Mouse (Mus musculus): ENCODE data around the gene Hsdl1. TPM values are rescaled to one million over a fixed set of nuclear protein-coding genes. Genes with fewer than 3 reads are reported as not detected.

Gene Hsdl1
- polyA plus RNA-seq, 1 experiment: 11.0 TPM

DNA sequence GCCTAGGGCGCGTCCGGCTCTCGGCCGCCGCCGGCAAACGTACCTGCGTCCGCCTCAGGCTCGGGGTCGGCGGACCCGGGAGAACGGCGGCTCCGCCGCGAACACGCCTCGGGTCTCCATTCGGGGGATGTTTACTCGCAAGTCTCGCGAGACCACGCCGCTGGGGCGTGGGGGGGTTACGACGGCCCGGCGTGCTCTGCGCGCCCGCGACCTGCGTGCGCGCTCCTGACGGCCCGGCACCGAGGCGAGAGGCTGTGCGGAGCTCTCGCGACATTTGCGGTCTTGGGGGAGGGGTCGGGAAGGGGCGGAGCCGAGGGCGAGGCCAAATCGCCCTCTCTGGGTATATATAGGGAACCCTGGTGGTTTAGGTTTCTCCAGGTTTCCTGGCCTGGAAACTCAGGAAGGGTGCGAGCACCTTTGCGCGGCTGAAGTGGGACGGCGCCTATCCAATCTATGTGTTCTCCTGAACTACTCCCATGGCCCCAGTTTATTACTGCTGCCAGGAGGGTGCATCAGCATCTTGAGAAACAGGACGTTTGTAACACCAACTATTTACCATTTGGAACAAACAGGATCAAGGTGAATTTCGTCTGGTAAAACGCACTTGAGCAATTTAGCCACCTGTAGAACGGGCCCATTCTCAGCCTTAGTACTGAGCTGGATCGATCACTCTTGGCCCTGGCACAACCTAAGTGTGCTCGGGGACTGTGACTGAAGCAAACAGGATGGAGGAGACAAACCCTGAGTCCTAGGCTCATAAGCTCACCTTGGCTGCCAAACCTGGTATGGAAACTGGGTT is 16.2 kb downstream of the Hsdl1 start, which contains the start of gene Mbtps1:
Mbtps1 (minus strand) TSS at position 133 of the 799 bp plus-strand sequence.
- Histone ChIP-seq H3K4me3 (ENCODE audit: insufficient read depth, poor library complexity, severe bottlenecking) (peak within 1 kb of the TSS; percentile 98), H3K27me3 (ENCODE audit: control insufficient read depth, insufficient read depth, insufficient read length) (no peaks in the 10 kb centered on the region), H3K79me2 (ENCODE audit: control insufficient read depth, insufficient read depth) (peaks cover 46% of the 10 kb centered on the region), H3K79me3 (ENCODE audit: low read depth) (peaks cover 44% of the 10 kb centered on the region), H3ac (ENCODE audit: control insufficient read depth, insufficient read length, low read depth) (peak within 1 kb of the TSS; percentile 96), H3K36me3 (ENCODE audit: control insufficient read depth, insufficient read depth) (peaks cover 12% of the 10 kb centered on the region)
- TF ChIP-seq CTCF (IDR thresholded peaks at IDR 0.05; ENCODE audit: control insufficient read depth, insufficient read depth, insufficient read length) (no peak), CEBPB (IDR thresholded peaks at IDR 0.05; ENCODE audit: low read depth) (no peak), FOSL1 (IDR thresholded peaks at IDR 0.05; ENCODE audit: insufficient read depth, low read length, poor library complexity, severe bottlenecking) (no peak), MYOD1 (IDR thresholded peaks at IDR 0.05; ENCODE audit: control insufficient read depth, insufficient read length, low read depth) (no peak), MAX (IDR thresholded peaks at IDR 0.05) (peak; percentile 63), MYOG (IDR thresholded peaks at IDR 0.05; ENCODE audit: control insufficient read depth, extremely low read depth, insufficient read length) (no peak)

DNA sequence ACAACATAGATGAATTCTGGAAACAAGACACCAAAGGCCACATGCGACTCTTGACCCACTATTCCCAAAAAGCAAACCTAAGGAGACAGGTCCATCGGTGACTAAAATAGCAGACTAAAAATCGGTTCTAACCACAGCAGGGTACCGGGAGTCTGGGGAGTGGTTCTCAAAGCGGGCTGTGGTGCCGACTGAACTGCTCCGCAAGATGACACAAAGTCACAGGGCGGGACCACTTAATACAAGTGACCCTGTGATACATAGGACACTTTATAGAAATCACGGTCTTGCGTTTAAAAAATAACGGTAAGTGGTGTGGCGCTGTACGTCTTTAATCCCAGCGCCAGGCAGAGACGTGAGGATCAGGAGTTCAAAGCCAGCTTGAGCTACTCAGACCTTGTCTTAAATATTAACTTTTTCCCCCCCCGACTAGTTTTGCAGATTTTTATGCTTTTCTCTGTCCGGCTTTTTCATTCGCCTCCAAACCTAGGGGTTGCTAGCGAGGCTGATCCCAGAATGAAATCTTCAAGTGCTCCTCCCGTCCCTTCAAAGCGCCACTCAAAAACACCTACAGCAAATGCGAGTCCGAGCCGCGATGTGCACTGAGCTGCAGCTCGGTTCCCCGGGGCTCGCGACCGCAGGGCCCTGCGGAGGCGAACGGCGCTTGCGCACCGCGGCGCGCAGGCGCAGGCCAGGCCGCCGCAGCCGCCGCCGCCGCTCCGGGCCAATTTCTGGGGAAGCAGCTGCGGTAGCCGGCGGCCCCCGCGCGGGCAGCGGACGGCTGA is 17.0 kb downstream of the Hsdl1 start:
- Histone ChIP-seq H3ac (ENCODE audit: control insufficient read depth, insufficient read length, low read depth) (peak overlapping the region; percentile 96), H3K4me3 (ENCODE audit: insufficient read depth, poor library complexity, severe bottlenecking) (peak overlapping the region; percentile 98), H3K36me3 (ENCODE audit: control insufficient read depth, insufficient read depth) (peaks cover 12% of the 10 kb centered on the region), H3K79me3 (ENCODE audit: low read depth) (peaks cover 52% of the 10 kb centered on the region), H3K79me2 (ENCODE audit: control insufficient read depth, insufficient read depth) (peaks cover 54% of the 10 kb centered on the region), H3K27me3 (ENCODE audit: control insufficient read depth, insufficient read depth, insufficient read length) (no peaks in the 10 kb centered on the region)
- no peak for TF ChIP-seq CTCF (IDR thresholded peaks at IDR 0.05; ENCODE audit: control insufficient read depth, insufficient read depth, insufficient read length)
- TF ChIP-seq FOSL1 (IDR thresholded peaks at IDR 0.05; ENCODE audit: insufficient read depth, low read length, poor library complexity, severe bottlenecking): no peak
- no peak for TF ChIP-seq MAX (IDR thresholded peaks at IDR 0.05)
- no peak for TF ChIP-seq MYOD1 (IDR thresholded peaks at IDR 0.05; ENCODE audit: control insufficient read depth, insufficient read length, low read depth)
- no peak for TF ChIP-seq MYOG (IDR thresholded peaks at IDR 0.05; ENCODE audit: control insufficient read depth, extremely low read depth, insufficient read length)
- TF ChIP-seq USF1 (IDR thresholded peaks at IDR 0.05; ENCODE audit: low read depth): no peak
- no peak for TF ChIP-seq CEBPB (IDR thresholded peaks at IDR 0.05; ENCODE audit: low read depth)

DNA sequence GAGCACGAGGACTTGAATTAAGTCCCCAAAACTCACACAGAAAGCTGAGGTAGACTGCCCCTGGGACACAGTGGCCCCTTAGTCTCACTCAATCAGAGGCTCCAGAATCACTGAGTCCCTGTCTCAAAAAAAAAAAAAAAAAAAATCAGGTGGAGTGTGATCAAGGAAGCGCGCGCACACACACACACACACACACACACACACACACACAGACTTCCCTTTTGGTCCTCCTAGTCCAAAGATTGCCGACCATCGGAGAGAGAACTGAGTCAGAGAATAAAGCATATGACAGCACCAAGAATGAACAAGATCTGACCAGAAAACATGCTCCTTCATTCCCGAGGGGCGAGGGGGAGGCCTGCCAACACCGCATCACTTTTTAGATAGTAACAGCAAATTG is 17.9 kb downstream of the Hsdl1 start:
- peaks cover 60% of the 10 kb centered on the region for H3K79me3 ChIP-seq (ENCODE audit: low read depth)
- H3K79me2 ChIP-seq (ENCODE audit: control insufficient read depth, insufficient read depth): peaks cover 63% of the 10 kb centered on the region
- TF ChIP-seq USF1 (IDR thresholded peaks at IDR 0.05; ENCODE audit: low read depth) (no peak), FOSL1 (IDR thresholded peaks at IDR 0.05; ENCODE audit: insufficient read depth, low read length, poor library complexity, severe bottlenecking) (no peak), CEBPB (IDR thresholded peaks at IDR 0.05; ENCODE audit: low read depth) (no peak), MYOD1 (IDR thresholded peaks at IDR 0.05; ENCODE audit: control insufficient read depth, insufficient read length, low read depth) (no peak), CTCF (IDR thresholded peaks at IDR 0.05; ENCODE audit: control insufficient read depth, insufficient read depth, insufficient read length) (no peak), MYOG (IDR thresholded peaks at IDR 0.05; ENCODE audit: control insufficient read depth, extremely low read depth, insufficient read length) (no peak), MAX (IDR thresholded peaks at IDR 0.05) (no peak)
- peaks cover 8% of the 10 kb centered on the region for H3K36me3 ChIP-seq (ENCODE audit: control insufficient read depth, insufficient read depth)
- H3ac ChIP-seq (ENCODE audit: control insufficient read depth, insufficient read length, low read depth): peak overlapping the region; percentile 54
- peak overlapping the region; percentile 98 for H3K4me3 ChIP-seq (ENCODE audit: insufficient read depth, poor library complexity, severe bottlenecking)
- H3K27me3 ChIP-seq (ENCODE audit: control insufficient read depth, insufficient read depth, insufficient read length): no peaks in the 10 kb centered on the region

DNA sequence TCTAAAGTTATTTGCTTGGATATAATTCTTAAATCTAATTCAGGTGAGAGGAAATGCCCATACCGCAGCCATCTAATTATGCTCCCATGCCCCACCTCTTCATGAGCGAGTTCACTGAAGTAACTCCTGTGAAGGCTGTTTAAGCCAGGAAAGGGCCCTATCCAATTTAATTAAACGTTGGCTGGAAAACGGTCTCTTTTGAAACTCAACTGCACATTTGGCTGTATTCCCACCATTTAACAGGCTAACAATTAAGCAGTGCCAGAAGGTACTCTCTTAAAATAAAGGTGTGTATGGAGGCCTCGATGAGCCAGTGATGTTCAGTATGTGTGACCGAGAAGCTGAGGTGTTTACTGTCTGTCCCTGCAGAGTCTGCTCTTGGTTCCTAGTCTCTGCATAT is 19.1 kb downstream of the Hsdl1 start:
- peaks cover 8% of the 10 kb centered on the region for H3K36me3 ChIP-seq (ENCODE audit: control insufficient read depth, insufficient read depth)
- H3ac ChIP-seq (ENCODE audit: control insufficient read depth, insufficient read length, low read depth): no peak overlapping the region
- peaks cover 76% of the 10 kb centered on the region for H3K79me2 ChIP-seq (ENCODE audit: control insufficient read depth, insufficient read depth)
- TF ChIP-seq MYOD1 (IDR thresholded peaks at IDR 0.05; ENCODE audit: control insufficient read depth, insufficient read length, low read depth): no peak
- TF ChIP-seq USF1 (IDR thresholded peaks at IDR 0.05; ENCODE audit: low read depth): no peak
- no peak for TF ChIP-seq MAX (IDR thresholded peaks at IDR 0.05)
- no peak for TF ChIP-seq MYOG (IDR thresholded peaks at IDR 0.05; ENCODE audit: control insufficient read depth, extremely low read depth, insufficient read length)
- TF ChIP-seq FOSL1 (IDR thresholded peaks at IDR 0.05; ENCODE audit: insufficient read depth, low read length, poor library complexity, severe bottlenecking): no peak
- no peak for TF ChIP-seq CTCF (IDR thresholded peaks at IDR 0.05; ENCODE audit: control insufficient read depth, insufficient read depth, insufficient read length)
- TF ChIP-seq CEBPB (IDR thresholded peaks at IDR 0.05; ENCODE audit: low read depth): no peak
- no peak overlapping the region for H3K4me3 ChIP-seq (ENCODE audit: insufficient read depth, poor library complexity, severe bottlenecking)
- H3K27me3 ChIP-seq (ENCODE audit: control insufficient read depth, insufficient read depth, insufficient read length): no peaks in the 10 kb centered on the region
- H3K79me3 ChIP-seq (ENCODE audit: low read depth): peaks cover 73% of the 10 kb centered on the region

DNA sequence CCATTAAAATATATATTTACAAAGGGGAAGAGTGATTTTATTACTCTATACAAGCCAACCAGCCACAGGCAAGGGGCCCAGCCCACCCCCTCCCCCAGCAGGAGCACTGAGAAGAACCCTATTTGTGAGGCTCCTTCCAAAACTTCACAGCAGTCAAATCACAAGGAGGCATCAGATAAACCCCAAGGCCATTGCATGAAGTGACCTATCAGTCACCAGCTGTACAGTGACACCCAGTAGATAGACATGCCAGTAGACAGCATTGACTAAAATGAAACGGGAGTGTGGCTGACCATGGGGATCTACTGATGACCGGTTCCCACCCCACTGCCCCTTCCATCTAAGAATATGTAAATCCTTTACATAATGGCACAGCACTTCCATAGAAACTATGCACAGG is 22.0 kb downstream of the Hsdl1 start:
- Histone ChIP-seq H3K36me3 (ENCODE audit: control insufficient read depth, insufficient read depth) (peaks cover 8% of the 10 kb centered on the region), H3K27me3 (ENCODE audit: control insufficient read depth, insufficient read depth, insufficient read length) (no peaks in the 10 kb centered on the region), H3K79me2 (ENCODE audit: control insufficient read depth, insufficient read depth) (peaks cover 100% of the 10 kb centered on the region), H3ac (ENCODE audit: control insufficient read depth, insufficient read length, low read depth) (no peak overlapping the region), H3K4me3 (ENCODE audit: insufficient read depth, poor library complexity, severe bottlenecking) (no peak overlapping the region), H3K79me3 (ENCODE audit: low read depth) (peaks cover 93% of the 10 kb centered on the region)
- TF ChIP-seq MYOG (IDR thresholded peaks at IDR 0.05; ENCODE audit: control insufficient read depth, extremely low read depth, insufficient read length) (no peak), USF1 (IDR thresholded peaks at IDR 0.05; ENCODE audit: low read depth) (no peak), MYOD1 (IDR thresholded peaks at IDR 0.05; ENCODE audit: control insufficient read depth, insufficient read length, low read depth) (no peak), CEBPB (IDR thresholded peaks at IDR 0.05; ENCODE audit: low read depth) (no peak), MAX (IDR thresholded peaks at IDR 0.05) (no peak), FOSL1 (IDR thresholded peaks at IDR 0.05; ENCODE audit: insufficient read depth, low read length, poor library complexity, severe bottlenecking) (no peak), CTCF (IDR thresholded peaks at IDR 0.05; ENCODE audit: control insufficient read depth, insufficient read depth, insufficient read length) (no peak)
